Mouse (Mus musculus) intestine, embryonic 14.5 days (tissue): ENCODE measurements around the gene Uqcrc1. TPM values are rescaled to one million over a fixed set of nuclear protein-coding genes. Genes with fewer than 3 reads are reported as not detected.

Experiments
- ATAC-seq: fragments of 200-750 bp; cut with Nextera tagmentation; replicated peaks from 2 replicates; pipeline ENCODE4 v1.8.0; 2017; ENCODE audit warnings: low read depth, moderate number of reproducible peaks, moderate TSS enrichment, moderate library complexity; ENCODE audit not compliant: low FRiP score, low TSS enrichment
- DNase-seq: peaks from one replicate; pipeline ENCODE4 v3.0.0-alpha.2; 2018; ENCODE audit warnings: low spot score
- H3K27ac ChIP-seq: fragments of 300-500 bp; sonication (generic); 2 replicates; pipeline ENCODE4 v1.5.1; 2014; ENCODE audit warnings: low read depth, mild to moderate bottlenecking, control low read depth
- H3K27me3 ChIP-seq: fragments of 300-500 bp; sonication (generic); replicated peaks from 2 replicates; pipeline ENCODE4 v1.6.1; 2014; ENCODE audit warnings: low read length, control low read depth; ENCODE audit not compliant: control insufficient read depth, insufficient read depth
- H3K36me3 ChIP-seq: fragments of 300-500 bp; sonication (generic); 2 replicates; pipeline ENCODE4 v1.6.1; 2014; ENCODE audit warnings: low read length, control low read depth; ENCODE audit not compliant: control insufficient read depth, insufficient read depth
- H3K4me1 ChIP-seq: fragments of 300-500 bp; sonication (generic); replicated peaks from 2 replicates; pipeline ENCODE4 v1.6.1; 2014; ENCODE audit warnings: low read length, control low read depth, mixed read lengths; ENCODE audit not compliant: control insufficient read depth, insufficient read depth
- H3K4me2 ChIP-seq: fragments of 300-500 bp; sonication (generic); 2 replicates; pipeline ENCODE4 v1.6.1; 2014; ENCODE audit warnings: low read length
- H3K4me3 ChIP-seq: fragments of 300-500 bp; sonication (generic); 2 replicates; pipeline ENCODE4 v1.5.1; 2014; ENCODE audit warnings: low read depth, low read length, control low read depth, mixed read lengths
- H3K9ac ChIP-seq: fragments of 300-500 bp; sonication (generic); 2 replicates; pipeline ENCODE4 v1.6.1; 2014; ENCODE audit warnings: mild to moderate bottlenecking, low read length
- H3K9me3 ChIP-seq: fragments of 300-500 bp; sonication (generic); 2 replicates; pipeline ENCODE4 v1.6.1; 2016; ENCODE audit warnings: low read length, control low read depth; ENCODE audit not compliant: control insufficient read depth
- WGBS: fragments of 180-500 bp; shearing (Covaris S2); extraction: QIAGEN DNeasy Blood & Tissue Kit; methylation state at CpG from one replicate; pipeline ENCODE4 v1.1.7; 2014; 5-methylcytosine and 5-hydroxymethylcytosine counted together
- polyA plus RNA-seq: library from polyadenylated mRNA; unstranded; fragments of >200 nt; fragmentation: Nextera tagmentation; extraction: Ambion mirVana; gene quantifications from 2 replicates; pipeline ENCODE4 v1.2.1, GENCODE M21; 2014

Uqcrc1 gene
- polyA plus RNA-seq, 1 experiment from 2014 or later, result 561 TPM

DNA sequence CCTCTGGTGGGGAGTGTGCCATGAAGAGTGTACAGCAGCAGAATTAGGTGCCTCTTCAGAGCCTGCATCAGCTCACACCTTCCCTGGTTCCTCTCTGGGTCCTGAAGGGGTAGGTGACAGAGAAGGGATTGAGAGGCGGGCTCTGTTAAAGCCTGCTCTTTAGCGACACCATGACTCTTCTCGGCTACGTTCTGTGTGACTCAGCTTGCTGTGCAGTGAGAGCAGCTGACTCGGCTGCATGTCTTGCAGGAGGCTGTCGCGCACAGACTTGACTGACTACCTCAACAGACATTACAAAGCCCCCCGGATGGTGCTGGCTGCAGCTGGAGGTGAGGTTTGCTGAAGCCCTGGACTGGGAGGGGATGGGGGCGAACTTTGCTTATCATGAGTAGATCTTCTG is 8.7 kb downstream of the Uqcrc1 start:
- H3K9me3 ChIP-seq, result no peaks in the 10 kb centered on the region
- H3K36me3 ChIP-seq, result peaks cover 88% of the 10 kb centered on the region
- DNase-seq, result no peak
- no peak overlapping the region for H3K9ac ChIP-seq
- no peaks in the 10 kb centered on the region for H3K4me1 ChIP-seq
- no peak overlapping the region for H3K4me2 ChIP-seq
- no peaks in the 10 kb centered on the region for H3K27me3 ChIP-seq
- 80% methylated on average over 9 of the region's 9 CpGs for WGBS
- ATAC-seq, result no peak
- no peak overlapping the region for H3K4me3 ChIP-seq
- no peak overlapping the region for H3K27ac ChIP-seq

DNA sequence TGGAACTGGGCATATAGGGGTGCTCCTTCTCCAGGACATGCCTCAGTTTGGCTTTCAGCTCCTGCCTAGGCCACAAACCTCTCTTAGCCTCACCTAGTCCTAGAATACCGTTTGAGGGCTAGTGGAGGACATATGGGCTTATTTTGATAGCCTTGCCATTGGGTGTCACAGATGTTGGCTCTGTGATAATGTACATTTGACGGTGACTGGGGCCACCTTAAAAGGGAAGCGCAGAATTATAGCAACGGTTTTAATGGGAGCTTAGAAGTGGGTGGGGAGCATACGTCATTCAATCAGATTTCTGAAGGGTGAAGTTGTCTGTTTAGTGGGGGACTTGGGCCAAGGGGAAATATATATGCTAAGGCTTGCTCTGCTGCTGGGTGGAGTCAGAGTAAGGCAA is 9.2 kb downstream of the Uqcrc1 start:
- Histone ChIP-seq H3K36me3 (peaks cover 87% of the 10 kb centered on the region), H3K9ac (no peak overlapping the region)

DNA sequence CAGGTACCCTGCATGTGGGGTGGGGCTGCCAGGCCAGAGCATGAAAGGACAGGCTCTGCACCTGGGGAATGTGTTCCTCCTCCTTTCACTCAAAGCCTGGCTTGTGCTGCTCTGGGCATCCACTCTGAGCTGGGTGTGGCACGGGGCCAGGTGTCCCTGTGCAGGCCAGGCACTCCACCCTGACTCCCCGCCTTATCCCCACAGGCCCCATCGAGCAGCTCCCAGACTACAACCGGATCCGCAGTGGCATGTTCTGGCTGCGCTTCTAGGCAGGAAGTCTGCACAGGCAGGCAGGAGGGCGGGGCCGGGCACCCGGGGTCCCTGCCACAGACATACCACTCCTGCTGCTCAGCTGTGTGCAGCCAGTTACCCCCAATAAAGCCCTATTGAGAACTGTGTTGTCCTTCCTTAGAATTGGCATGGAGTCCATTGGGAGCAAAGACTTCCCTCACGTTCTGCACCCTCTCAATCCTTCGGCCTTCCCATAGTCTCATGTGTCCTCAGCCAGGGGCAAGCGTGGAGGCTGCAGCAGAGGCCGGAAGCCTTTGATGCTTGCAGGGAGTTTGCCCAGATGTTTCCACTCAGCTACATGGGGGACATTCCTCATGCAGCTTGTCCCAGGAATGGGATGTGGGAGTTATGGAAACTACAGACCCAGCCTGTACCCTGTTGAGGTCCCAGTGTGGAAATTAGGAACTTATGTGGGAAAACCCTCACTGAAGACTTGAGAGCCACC is 13.0 kb downstream of the Uqcrc1 start:
- peaks cover 17% of the 10 kb centered on the region; the same call in 1 of the 2 replicates for H3K27me3 ChIP-seq
- no peak overlapping the region for H3K27ac ChIP-seq
- WGBS, result 79% methylated on average over 13 of the region's 13 CpGs
- H3K4me1 ChIP-seq, result peaks cover 4% of the 10 kb centered on the region; the same call in 1 of the 2 replicates
- H3K36me3 ChIP-seq, result peaks cover 57% of the 10 kb centered on the region
- no peak overlapping the region for H3K9ac ChIP-seq
- no peak overlapping the region for H3K4me2 ChIP-seq
- no peak overlapping the region for H3K4me3 ChIP-seq
- ATAC-seq (no peak; the same call in 1 of the 2 replicates), DNase-seq (no peak)
- no peaks in the 10 kb centered on the region for H3K9me3 ChIP-seq

More for the DNA sequence above, 9.2 kb downstream of the Uqcrc1 start:
- DNase-seq (no peak), ATAC-seq (no peak)
- no peak overlapping the region for H3K4me3 ChIP-seq
- no peaks in the 10 kb centered on the region for H3K4me1 ChIP-seq
- no peak overlapping the region for H3K4me2 ChIP-seq
- H3K27me3 ChIP-seq, result no peaks in the 10 kb centered on the region
- 89% methylated on average over 5 of the region's 5 CpGs for WGBS
- H3K9me3 ChIP-seq, result no peaks in the 10 kb centered on the region
- no peak overlapping the region for H3K27ac ChIP-seq

DNA sequence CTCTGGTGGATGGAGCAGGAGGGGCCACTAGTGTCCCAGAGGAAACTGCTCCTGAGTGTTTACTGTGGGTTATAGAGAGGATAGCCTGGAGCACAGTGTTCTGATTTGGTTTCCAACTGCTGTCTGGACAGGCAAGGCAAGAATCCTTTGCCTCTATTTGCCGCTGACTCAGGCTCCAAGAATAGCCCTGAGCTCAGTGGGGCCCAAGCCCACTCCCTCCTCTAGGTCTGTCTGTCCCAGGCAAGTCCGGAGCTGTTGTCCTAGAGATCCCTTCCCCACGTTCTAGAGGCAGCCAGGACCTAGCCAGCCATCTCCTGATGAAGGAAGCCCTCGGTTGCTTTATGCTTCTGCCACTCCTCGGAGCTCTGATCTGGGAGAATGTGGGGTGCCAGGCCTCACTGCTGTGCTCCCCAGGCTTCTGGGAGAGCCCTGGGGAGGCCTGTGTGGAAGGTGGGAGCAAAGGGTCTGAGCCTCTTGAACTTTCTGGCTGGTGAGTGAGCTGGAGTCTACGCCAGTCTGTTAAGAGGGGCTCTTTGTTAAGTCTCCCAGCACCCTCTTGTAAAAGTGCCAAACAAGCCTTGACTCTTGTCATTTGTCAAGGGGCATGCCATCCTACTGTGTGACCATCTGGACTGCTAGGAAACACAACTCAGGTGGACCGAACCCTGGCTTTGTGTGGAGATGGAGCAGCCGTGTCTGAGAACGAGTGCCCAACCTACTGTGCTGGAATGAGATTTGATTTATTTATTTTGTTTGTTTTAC is 13.7 kb downstream of the Uqcrc1 start:
- H3K4me3 ChIP-seq, result no peak overlapping the region
- no peaks in the 10 kb centered on the region for H3K9me3 ChIP-seq
- DNase-seq (no peak), ATAC-seq (no peak)
- H3K36me3 ChIP-seq, result peaks cover 49% of the 10 kb centered on the region
- no peak overlapping the region for H3K27ac ChIP-seq
- H3K4me1 ChIP-seq, result peaks cover 4% of the 10 kb centered on the region; the same call in 1 of the 2 replicates
- no peak overlapping the region for H3K9ac ChIP-seq
- H3K4me2 ChIP-seq, result no peak overlapping the region
- 87% methylated on average over 9 of the region's 9 CpGs for WGBS
- H3K27me3 ChIP-seq, result peaks cover 17% of the 10 kb centered on the region; the same call in 1 of the 2 replicates

DNA sequence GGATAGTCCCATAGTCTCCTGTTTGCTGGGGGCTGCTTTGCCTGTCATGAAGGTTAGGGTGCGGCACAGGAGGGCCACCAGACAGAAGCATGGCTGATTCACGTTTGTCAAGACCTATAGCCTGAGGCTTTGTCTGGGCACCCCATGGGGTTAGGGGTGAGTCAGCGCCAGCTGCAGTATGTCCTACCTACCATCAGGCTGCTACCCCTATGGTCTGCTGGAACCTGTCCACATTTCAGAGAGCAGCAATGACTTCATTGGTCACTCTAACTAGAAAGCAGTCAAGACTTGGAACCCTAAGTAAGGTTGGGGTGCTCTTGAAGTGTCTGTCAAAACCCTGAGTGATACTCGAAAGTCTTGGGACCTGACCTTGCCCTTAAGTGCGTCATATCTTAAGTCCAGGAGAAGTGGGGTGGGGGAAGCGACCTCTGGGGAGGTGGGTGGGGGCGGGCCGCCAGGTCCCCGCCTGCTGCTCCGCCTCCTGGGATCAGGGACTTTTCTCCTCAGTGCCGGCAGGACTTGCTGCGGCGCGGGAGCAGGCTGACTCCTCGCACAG is 16.7 kb downstream of the Uqcrc1 start, which contains the start of gene Col7a1:
Col7a1 (plus strand) TSS at position 506 of the 556 bp plus-strand sequence.
- Histone ChIP-seq H3K9ac (no peak within 1 kb of the TSS), H3K36me3 (peaks cover 23% of the 10 kb centered on the region), H3K27ac (no peak within 1 kb of the TSS), H3K4me3 (peak within 1 kb of the TSS; percentile 19; the same call in 1 of the 2 replicates), H3K9me3 (no peaks in the 10 kb centered on the region), H3K27me3 (peaks cover 17% of the 10 kb centered on the region; the same call in 1 of the 2 replicates), H3K4me2 (peak within 1 kb of the TSS; percentile 46), H3K4me1 (peaks cover 4% of the 10 kb centered on the region; the same call in 1 of the 2 replicates)
- ATAC-seq (no peak), DNase-seq (no peak)
- 12% methylated on average over 15 of the region's 15 CpGs for WGBS

DNA sequence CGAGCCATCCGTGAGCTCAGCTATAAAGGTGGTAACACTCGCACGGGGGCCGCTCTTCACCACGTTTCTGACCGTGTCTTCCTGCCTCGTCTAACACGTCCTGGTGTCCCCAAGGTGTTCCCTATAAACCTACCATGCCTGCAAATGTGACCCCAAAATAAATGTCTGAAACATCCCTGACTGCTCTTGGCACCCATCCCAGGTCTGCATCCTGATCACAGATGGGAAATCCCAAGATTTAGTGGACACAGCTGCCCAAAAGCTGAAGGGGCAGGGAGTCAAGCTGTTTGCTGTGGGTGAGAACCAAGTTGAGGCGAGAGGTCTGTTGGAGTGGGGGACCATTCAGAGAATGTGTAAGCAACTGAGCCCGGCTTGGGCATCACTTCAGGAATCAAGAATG is 18.8 kb downstream of the Uqcrc1 start:
- no peak for ATAC-seq

DNA sequence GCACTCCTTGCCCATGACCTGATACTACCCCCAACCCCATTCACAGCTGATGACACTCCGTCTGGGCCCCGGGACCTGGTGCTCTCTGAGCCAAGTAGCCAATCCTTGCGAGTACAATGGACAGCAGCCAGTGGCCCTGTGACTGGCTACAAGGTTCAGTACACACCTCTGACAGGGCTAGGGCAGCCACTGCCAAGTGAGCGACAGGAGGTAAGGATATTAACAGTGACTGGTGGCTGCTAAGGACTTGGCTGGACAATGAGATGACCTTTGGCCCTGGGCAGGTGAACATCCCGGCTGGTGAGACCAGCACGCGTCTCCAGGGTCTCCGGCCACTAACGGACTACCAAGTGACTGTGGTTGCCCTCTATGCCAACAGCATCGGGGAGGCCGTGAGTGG is 19.4 kb downstream of the Uqcrc1 start:
- H3K9me3 ChIP-seq, result no peaks in the 10 kb centered on the region
- 85% methylated on average over 11 of the region's 11 CpGs for WGBS
- H3K9ac ChIP-seq, result no peak overlapping the region
- DNase-seq, result no peak
- no peak overlapping the region for H3K4me3 ChIP-seq
- H3K36me3 ChIP-seq, result no peaks in the 10 kb centered on the region
- peaks cover 4% of the 10 kb centered on the region; the same call in 1 of the 2 replicates for H3K4me1 ChIP-seq
- ATAC-seq, result no peak
- H3K27me3 ChIP-seq, result peaks cover 17% of the 10 kb centered on the region; the same call in 1 of the 2 replicates
- no peak overlapping the region for H3K27ac ChIP-seq
- H3K4me2 ChIP-seq, result no peak overlapping the region

More for the DNA sequence above, 18.8 kb downstream of the Uqcrc1 start:
- Histone ChIP-seq H3K27me3 (peaks cover 17% of the 10 kb centered on the region; the same call in 1 of the 2 replicates), H3K9me3 (no peaks in the 10 kb centered on the region), H3K27ac (no peak overlapping the region), H3K9ac (no peak overlapping the region), H3K4me1 (peaks cover 4% of the 10 kb centered on the region; the same call in 1 of the 2 replicates), H3K4me3 (no peak overlapping the region), H3K36me3 (peaks cover 3% of the 10 kb centered on the region), H3K4me2 (no peak overlapping the region)
- DNase-seq, result no peak
- WGBS, result 82% methylated on average over 11 of the region's 11 CpGs

DNA sequence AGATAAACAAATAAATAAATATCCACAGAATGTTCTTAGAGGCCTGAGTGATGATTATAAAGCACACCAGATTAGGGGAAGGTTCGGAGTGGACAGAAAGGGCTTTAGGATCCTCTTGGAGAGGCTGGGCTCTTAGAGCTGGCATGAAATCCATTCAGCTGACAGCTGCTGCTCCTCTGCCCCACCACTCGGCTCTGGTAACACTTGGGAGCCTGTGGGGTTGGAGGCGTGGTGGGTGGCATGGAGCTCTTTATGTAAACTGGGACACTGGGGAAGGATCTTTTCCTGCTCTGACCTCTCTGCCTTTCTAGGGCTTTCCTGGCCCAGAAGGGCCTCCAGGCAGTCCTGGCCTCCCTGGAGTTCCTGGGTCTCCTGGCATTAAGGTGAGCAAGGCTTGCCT is 27.1 kb downstream of the Uqcrc1 start:
- Histone ChIP-seq H3K9ac (no peak overlapping the region), H3K9me3 (no peaks in the 10 kb centered on the region), H3K4me3 (no peak overlapping the region), H3K36me3 (no peaks in the 10 kb centered on the region), H3K4me2 (no peak overlapping the region), H3K27ac (no peak overlapping the region), H3K4me1 (no peaks in the 10 kb centered on the region), H3K27me3 (no peaks in the 10 kb centered on the region)
- DNase-seq (no peak), ATAC-seq (no peak)
- 79% methylated on average over 3 of the region's 3 CpGs for WGBS
